Mouse (Mus musculus): ENCODE measurements around the gene AC109138.7.

Gene AC109138.7

DNA sequence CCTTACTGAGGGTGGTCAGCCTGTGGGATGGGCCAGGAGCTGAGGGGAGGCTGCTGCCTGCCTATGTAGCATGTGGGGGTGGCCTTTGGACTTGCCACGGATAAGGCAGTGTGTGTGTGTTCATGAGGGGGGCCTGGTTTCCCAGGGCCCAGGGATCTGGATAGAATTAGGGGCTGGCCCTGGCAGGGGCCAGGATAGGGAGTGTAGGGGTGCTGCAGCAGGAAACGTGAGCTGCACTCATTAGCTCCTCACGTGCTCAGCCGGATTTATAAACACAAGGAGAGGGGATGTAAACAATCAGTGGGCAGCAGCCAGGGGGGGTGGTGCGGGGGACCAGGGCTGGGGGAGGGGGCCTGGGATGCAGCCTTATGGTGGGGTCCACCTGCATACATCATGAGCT is 3.0 kb downstream of the AC109138.7 start:
- DNase-seq (ENCODE audit: low read depth, low spot score): no peak

DNA sequence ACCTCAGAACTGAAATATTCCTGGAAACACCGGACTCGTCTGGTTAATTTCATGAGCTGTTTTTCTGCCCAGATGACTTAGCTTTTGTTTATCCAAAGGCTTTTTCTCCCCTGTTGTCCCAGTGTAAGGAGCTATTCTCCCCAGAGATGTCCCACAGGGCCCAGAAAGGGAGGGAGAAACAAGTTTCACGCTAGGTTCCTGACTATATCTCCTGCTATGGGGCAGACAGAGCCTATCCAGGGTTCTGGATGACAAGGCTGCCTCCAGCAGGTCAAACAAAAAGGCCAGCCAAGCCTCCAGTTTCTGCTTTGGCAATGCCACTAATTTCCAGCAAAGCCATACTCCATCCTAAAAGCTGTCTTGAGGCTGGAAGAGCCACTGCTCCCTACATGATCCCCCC is 3.7 kb downstream of the AC109138.7 start:
- DNase-seq (ENCODE audit: low read depth, low spot score): no peak

DNA sequence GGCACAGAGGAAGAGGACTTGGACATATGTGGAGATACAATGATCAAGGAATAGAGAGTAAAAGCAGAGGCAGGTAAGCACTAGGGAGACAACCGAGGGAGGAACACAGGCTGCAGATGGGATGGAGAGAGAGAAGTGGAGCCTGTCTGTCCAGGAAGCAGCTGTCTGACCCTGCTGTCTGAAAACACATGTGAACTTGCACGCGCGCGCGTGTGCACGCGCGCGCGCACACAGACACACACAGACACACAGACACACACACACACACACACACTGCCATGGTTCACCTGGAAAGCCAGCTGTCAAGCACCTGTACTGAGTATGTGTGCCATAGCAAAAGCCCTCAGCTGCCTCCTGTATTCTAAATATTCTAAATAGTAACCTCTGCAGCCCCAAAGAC is 4.1 kb downstream of the AC109138.7 start:
- peak; percentile 28 for DNase-seq (ENCODE audit: low read depth, low spot score)

DNA sequence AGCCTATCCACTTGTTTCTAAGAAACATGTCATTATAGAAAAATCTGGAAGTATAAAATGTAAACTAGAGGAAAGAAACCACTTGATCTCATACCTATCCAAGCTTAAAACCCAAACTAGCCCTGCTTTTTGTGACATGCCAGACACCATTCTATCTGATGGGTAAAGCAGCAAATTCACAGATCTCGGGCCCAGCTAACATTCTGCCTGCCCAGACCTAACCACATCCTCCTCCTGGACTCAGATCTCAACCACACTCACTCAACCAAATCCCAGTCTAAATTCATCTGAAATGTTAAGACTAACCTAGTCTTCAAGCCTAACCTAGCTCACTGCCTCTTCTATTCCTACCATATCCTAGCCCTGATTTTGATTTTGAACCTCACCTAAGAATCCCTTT is 4.6 kb downstream of the AC109138.7 start:
- peak; percentile 41 for DNase-seq (ENCODE audit: low read depth, low spot score)

DNA sequence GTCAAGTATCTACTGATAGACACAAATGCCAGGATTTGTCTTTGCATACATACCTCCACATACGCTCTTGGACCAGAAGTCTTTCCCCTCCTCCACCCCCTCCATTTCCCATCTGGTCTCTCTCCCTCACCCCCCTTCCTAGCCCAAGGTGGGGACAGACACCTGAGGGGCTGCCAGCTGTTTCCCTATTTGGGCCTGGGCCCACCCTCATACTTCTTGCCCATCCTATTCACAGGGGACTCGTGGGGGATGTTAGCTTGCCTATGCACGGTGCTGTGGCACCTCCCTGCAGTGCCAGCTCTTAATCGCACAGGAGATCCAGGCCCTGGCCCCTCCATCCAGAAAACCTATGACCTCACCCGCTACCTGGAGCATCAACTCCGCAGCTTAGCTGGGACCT is 5.8 kb downstream of the AC109138.7 start:
- DNase-seq (ENCODE audit: low read depth, low spot score): no peak

DNA sequence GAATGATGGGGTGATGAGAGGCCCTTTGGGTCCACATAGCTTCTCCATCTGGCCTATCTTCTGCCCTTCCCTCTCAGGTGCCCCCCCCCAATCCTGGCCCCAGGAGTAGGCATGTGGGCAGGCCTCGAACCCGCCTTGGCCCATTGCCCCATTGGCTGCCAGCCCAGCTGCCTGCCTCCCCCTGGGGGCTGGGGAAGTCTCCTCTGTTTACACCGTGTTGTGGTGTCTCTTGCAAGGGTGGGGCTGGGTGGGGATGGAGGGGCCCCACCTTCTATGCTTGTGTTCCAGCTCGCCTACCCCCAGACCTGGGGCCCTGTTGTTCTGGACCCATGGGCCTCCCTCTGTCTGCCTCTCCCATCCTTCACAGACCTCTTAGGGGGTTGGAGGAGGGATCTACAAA is 6.3 kb downstream of the AC109138.7 start:
- no peak for DNase-seq (ENCODE audit: low read depth, low spot score)

DNA sequence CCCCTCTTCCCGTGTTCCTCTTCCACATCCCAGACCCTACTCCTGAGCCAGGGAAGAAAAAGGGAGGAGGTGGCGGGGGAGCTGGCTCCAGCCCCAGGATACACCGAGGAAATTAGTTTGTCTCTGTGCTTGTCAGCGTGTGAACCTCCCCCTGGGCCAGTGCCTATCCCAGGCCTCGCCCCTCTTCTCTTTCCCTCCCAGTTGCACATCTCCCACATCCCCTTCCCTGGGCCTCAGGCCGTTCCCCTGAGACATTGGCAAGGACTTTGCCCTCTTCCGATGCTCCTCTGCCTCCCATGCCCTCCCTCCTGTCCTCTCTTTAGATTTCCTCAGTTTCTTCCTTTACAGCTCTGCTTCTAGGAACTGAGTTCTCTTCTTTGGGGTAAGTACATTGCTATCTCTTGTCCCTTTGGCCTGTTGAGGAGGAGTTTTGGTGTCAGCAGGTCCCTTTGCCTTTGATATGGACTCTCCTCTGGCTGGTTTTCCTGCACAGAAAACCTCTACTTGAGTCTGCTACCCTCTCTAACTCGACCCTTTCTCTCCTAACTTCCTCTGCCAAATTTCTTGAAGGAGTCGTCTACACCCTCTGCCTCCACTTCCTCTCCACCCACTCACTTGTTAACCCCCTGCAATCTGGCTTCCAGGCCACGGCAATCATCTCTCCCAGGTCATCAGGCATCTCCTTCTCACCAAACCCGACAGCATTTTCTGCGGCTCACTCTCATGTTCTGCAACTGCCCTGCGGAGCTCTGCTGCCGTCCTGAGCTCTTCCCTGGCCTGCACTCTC is 7.0 kb downstream of the AC109138.7 start:
- DNase-seq (ENCODE audit: low read depth, low spot score): no peak

DNA sequence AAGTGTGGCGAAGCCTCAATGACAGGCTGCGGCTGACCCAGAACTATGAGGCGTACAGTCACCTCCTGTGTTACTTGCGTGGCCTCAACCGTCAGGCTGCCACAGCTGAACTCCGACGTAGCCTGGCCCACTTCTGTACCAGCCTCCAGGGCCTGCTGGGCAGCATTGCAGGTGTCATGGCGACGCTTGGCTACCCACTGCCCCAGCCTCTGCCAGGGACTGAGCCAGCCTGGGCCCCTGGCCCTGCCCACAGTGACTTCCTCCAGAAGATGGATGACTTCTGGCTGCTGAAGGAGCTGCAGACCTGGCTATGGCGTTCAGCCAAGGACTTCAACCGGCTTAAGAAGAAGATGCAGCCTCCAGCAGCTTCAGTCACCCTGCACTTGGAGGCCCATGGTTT is 8.0 kb downstream of the AC109138.7 start:
- no peak for DNase-seq (ENCODE audit: low read depth, low spot score)

DNA sequence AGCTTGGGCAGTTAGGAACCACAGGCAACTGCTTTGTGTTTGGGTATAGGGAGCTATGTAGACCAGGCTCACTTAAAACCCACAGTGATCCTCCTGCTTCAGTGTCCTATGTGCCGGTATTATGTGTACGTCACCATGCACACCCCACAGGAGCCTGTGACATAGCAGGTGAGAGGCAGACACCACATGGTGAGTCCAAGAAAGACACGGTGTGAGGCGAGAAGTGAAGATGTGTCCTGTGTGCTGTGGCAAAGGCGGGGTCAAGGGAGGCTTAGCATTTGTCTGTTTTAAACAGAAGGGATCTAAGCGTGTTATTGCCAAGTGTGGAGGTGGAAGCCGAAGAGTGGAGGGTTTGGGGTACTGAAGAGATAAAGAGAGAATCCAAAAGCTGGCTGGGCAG is 12.6 kb downstream of the AC109138.7 start:
- DNase-seq (ENCODE audit: low read depth, low spot score): no peak

DNA sequence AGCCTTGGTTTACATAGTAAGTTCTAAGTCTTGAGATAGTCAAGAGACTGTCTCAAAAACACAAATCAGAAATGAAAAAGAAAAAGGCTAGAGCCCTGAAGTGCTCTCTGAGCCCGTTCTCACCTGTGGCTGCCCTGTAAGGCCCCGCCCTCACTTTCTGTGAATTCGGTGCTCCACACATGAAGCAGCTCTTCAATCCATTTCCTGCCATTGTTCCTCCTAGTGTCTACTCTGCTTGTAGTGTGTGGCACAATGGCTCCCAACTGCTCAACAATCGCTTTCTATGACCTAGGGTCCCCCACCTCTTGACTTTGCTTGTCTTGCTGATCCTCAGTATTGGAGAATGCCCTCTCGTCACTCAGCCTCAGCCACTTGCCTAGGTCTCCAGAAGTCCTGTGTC is 13.3 kb downstream of the AC109138.7 start:
- no peak for DNase-seq (ENCODE audit: low read depth, low spot score)

DNA sequence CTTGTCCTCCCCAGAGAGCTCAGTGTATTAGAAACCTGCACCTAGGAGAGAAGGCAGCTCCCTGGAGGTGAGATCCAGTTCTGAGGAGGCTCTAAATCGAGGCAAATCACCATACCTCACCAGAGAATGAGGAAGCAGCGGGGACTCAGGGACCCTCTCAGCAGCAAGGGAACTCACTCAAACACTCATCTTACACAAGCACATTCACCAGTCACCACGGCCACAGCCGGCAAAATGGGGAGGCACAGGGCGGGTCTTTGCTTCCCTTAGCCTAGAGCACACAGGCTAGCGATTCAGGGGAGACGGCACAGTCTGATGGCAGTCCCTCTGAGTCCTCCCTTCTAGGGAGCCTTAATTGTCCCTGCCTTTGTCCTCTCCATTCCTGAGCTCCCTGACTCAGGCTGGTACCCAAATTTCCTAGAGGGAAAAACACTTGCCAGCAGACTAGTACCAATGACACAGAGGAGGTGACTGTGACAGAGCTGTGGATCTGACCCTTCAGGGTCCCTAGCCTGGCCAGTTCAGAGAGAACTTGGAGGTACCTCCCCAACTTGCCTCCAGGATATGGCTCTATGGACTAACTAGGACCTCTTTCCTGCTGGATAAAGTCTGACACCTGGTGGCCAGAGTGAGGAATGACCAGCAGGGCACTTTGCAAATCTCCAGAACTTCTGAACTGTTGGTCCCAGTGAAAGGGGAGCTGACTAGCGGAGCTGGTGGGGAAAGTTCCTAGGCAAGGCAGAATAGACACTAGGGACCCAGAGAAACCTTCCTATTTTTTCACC is 13.9 kb downstream of the AC109138.7 start:
- DNase-seq (ENCODE audit: low read depth, low spot score): peak; percentile 78

DNA sequence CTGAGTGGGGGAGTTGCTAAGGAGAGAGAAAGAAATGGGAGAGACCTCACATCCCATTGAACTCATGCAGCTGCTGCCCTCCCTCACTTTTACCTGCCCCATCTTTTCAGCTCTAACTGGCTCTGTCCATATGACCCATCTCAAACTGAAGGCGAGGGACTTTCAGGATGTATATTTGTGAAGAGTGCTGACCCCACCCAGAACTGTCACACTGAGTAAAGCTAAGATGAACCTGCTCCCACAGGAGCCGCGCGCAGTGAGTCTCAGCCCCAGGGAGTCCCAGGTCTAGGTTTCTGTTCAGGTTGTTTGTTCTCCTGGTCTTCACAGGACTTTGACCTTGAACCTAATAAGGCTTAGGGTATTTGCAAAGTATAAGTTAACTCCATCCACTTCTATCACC is 14.7 kb downstream of the AC109138.7 start:
- DNase-seq (ENCODE audit: low read depth, low spot score): no peak

DNA sequence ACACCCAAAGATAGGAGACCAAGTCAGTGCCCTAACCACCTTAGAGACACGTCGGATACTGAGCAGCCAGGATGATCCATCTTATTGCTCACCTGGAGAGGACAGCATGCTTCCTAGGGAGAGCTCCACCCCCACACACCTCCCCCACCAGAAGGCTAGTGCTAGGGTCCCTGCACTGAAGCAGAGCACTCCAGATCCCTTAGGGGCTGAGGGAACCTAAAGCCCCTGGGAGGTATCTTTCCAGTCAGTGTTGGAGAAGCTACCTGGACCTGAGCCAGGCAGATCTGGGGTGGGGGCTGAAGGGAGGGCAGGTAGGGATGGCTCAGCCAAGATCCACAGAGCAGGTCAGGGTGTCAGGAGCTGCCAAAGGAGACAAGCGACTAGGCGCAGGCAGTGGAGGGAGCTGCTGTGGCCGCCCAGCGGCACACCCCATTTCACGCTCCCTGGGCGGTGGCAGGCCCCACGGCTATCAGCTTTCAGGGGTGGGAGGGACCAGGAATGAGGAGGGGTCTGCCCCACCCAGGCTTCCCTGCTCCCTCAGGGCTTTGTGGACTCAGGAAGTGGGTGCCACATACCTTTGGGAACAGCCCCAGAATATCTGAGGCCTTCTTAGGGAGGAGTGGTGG is 15.4 kb downstream of the AC109138.7 start:
- DNase-seq (ENCODE audit: low read depth, low spot score): no peak

DNA sequence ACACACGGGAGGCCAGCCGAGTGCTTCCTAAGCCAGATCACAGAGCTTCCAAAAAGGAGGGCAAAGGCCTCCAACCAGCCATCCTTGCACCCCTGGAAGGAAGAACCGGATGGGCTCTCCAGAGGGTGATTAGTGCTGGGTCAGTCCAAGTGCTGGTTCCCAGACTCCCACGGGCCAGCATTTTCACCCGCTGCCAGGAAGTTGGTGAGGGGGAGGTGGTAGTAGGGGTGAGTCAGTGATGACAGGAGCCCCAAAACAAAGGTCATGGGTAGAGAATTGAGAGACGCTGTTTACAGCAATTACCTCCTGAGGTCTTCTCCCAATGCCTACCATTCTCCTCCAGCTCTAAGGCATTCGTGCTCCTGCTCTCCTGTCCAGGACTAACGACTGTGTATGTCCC is 16.3 kb downstream of the AC109138.7 start:
- peak; percentile 43 for DNase-seq (ENCODE audit: low read depth, low spot score)

DNA sequence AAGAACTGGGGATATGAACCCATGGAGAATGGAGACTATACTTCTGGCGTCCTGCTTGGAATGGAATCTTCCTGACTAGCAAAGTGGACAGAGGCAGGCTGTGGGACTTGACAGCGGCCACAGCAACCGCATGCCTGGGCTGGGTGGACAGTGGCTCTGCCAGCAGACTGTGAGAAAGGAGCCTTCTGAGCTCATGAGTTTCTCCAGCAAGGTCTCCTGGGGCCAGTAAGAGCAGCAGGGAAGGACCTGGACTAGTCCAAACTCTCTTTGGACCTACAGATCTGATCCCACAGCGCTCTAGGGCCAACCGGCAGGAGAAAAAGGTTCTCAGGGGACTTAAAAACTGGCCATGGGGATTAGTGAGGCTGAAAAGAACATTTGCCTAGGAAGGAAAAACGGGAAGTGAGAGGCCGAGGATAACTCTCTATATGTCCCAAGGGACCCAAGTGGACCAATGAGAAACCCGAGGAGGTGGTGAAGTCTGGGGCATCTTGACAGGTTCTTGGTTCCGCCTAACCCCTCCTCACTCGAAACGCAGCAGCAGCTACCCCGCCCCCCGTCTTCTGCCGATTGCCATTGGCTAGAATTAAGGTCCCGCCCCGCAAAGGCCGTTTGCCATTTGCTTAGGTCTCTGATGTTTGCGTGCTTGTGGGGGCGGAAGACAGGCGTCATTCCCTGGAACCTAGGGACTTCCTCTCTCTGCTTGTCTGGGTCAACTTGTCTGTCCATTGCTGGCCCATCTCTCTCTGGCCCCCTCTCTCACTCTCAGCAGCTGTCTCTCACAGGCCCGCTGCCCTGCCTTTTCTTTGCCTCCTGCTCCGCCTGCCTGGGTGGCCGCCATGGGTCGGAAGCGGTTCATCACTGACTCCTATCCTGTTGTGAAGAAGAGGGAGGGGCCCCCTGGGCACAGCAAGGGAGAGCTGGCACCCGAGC is 17.4 kb downstream of the AC109138.7 start, which contains the start of gene Pold4:
Pold4 (plus strand) TSS at position 647 of the 933 bp plus-strand sequence.
- DNase-seq (ENCODE audit: low read depth, low spot score): peak; percentile 99

DNA sequence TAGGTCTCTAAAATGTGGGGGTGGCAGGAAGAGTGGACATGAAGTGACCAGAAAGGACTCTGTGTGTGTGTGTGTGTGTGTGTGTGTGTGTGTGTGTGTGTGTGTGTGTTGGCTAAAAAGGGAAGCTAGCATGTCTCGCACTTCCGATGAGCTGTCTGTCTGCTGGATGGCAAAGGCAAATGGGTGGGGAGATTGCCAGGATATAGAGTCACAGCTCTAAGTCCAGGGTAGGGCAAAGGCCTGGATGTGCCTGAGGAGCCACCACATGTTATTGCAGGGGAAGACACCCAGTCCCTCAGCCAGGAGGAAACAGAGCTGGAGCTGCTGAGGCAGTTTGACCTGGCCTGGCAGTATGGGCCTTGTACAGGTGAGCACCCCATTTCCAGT is 18.0 kb downstream of the AC109138.7 start:
- no peak for DNase-seq (ENCODE audit: low read depth, low spot score)

DNA sequence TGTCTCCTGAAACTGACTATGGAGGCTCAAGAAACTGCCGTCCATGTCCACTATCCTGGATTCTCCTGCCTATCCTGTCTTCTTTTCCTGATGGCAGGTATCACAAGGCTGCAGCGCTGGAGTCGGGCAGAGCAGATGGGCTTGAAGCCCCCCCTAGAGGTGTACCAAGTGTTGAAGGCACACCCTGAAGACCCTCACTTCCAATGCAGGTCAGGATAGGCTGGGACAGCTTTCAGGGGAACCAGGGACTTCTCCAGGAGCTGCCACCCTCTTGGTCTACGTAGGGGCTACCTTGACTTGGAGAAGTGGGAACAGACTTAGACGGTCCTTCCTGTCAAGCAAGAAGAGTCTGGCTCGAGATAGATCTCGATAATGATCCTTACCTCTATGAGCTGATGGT is 18.5 kb downstream of the AC109138.7 start:
- DNase-seq (ENCODE audit: low read depth, low spot score): no peak

DNA sequence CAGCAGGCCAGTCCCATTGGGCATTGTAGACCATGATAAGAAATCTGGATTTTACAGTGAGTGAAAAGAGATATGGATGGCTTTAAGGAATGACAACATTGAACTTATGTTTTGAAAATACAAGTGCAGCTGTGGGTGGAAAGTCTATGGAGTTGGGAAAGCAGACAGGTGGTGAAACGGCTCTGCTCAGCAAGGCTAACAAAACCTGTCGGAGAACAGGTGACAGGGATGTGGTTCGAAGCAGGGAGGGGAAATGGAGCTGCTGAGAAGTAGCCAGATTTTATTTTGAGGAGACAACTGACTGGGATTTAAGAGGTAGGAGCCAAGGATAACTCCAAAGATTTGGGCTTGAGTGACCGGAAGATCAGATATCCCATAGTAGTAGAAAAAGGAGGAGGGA is 20.4 kb downstream of the AC109138.7 start:
- DNase-seq (ENCODE audit: low read depth, low spot score): no peak

DNA sequence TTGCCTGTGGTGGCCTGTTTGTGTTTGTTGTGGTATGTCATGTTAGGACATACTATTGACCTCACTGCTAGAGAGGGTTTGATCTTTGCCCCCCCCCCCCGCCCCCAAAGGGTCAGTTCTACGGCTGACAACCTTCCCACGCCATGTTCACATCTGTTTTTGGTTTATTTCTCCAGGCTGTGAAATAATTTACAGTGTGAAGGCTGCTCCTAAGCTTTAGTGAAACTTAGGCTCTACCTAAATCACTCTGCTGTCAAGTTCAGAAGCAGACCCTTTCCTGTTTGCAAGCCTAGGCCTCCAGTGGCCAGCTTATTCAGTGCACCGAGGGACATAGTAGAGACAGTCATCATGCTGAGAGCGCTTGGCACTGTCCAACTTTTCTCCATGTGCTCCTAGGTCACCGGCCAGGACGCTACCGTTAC is 26.1 kb downstream of the AC109138.7 start:
- no peak for DNase-seq (ENCODE audit: low read depth, low spot score)

DNA sequence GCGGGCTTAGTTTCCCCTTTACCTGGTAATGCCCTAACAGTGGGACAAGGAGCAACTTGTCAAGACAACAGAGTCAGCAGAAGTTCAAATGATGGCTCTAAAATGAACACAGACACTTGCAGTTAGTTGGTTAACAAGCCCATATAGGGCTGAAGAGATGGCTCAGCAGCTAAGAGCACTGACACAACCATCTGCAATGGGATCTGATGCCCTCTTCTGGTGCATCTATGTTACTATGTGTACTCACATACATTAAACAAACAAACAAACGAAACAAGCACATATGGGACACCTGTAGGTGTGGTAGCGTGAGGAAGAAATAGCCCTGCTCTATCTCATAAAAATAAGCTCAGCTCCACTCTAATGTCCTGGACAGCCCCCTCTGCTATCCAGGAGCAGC is 28.3 kb downstream of the AC109138.7 start:
- peak; percentile 58 for DNase-seq (ENCODE audit: low read depth, low spot score)

DNA sequence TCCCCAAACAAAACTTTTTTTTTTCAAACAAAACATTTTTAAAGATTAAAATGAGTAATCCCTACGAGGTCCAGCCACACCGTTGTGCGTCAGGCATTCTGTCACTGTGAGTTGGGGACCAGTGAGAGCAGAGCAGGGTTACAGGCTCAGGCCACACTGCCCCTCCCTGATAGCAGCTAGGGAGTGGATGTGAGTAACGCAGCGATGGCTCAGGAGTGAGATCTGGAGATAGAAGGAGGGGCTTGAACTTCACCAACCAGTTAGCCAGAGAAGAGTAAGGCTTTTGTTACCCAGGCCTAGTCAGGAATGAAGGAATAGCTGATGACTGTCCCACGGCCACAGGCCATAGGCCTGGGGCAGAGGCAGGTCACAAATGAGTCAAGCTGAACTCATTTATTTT is 30.6 kb downstream of the AC109138.7 start:
- no peak for DNase-seq (ENCODE audit: low read depth, low spot score)
